In genomic region chr9:44483510-44484044, GRCm38 (mm10) we compare ENCODE assay signal across 7 mouse cellular contexts. TPM values are rescaled to one million over a fixed set of nuclear protein-coding genes. Genes with fewer than 3 reads are reported as not detected.
DNase-seq lines count a peak whose midpoint lies in the region; ATAC-seq and TF ChIP-seq lines count a peak whose summit lies in the region.

No protein-coding gene starts in this region.

- H3K9me3 ChIP-seq in E14TG2a.4 (ENCODE audit: low read length), result no peaks in the 10 kb centered on the region
- no peaks in the 10 kb centered on the region for H3K9me3 ChIP-seq in embryonic facial prominence, embryonic 12.5 days
- H3K9me3 ChIP-seq in heart, postnatal 0 days (replicated peaks; ENCODE audit: control insufficient read depth, low read length), result no peaks in the 10 kb centered on the region
- no peaks in the 10 kb centered on the region for H3K9me3 ChIP-seq in stomach, embryonic 15.5 days

- H3K36me3 ChIP-seq in E14TG2a.4 (ENCODE audit: insufficient read depth, low read length), result no peaks in the 10 kb centered on the region
- no peaks in the 10 kb centered on the region for H3K36me3 ChIP-seq in embryonic facial prominence, embryonic 12.5 days
- H3K36me3 ChIP-seq in heart, postnatal 0 days (replicated peaks; ENCODE audit: control insufficient read depth, insufficient read depth, low read length), result no peaks in the 10 kb centered on the region
- no peaks in the 10 kb centered on the region for H3K36me3 ChIP-seq in stomach, embryonic 15.5 days

- peak overlapping the region; percentile 97 for H3K27ac ChIP-seq in embryonic facial prominence, embryonic 12.5 days
- H3K27ac ChIP-seq in heart, postnatal 0 days (ENCODE audit: low read depth), result peak overlapping the region; percentile 93
- peak overlapping the region; percentile 97 for H3K27ac ChIP-seq in stomach, embryonic 15.5 days

- peak overlapping the region; percentile 96 for H3K4me2 ChIP-seq in embryonic facial prominence, embryonic 12.5 days (replicated peaks)
- H3K4me2 ChIP-seq in heart, postnatal 0 days (ENCODE audit: low read depth, low read length), result peak overlapping the region; percentile 85
- H3K4me2 ChIP-seq in stomach, embryonic 15.5 days, result peak overlapping the region; percentile 69

- no peak for TF ChIP-seq EP300 in heart, postnatal 0 days (IDR thresholded peaks at IDR 0.05; ENCODE audit: low read depth)

- H3K9ac ChIP-seq in embryonic facial prominence, embryonic 12.5 days, result peak overlapping the region; percentile 99
- H3K9ac ChIP-seq in heart, postnatal 0 days (replicated peaks; ENCODE audit: low read depth, low read length), result peak overlapping the region; percentile 94
- H3K9ac ChIP-seq in stomach, embryonic 15.5 days, result peak overlapping the region; percentile 93

- no peak for ATAC-seq in embryonic facial prominence, embryonic 12.5 days (ENCODE audit: insufficient number of reproducible peaks, insufficient read depth, low FRiP score, low TSS enrichment)
- peak; percentile 10; the same call in 1 of the 2 replicates for ATAC-seq in heart, postnatal 0 days (ENCODE audit: insufficient read depth, low read depth)
- ATAC-seq in stomach, embryonic 15.5 days (ENCODE audit: insufficient read depth, low FRiP score, low read depth), result peak; percentile 15

- DNase-seq in R1 (ENCODE audit: low read depth, low spot score), result peak; percentile 87
- peak; percentile 88 for DNase-seq in heart, postnatal 0 days (ENCODE audit: low spot score)
- DNase-seq in kidney, postnatal 36 days, result peak; percentile 81
- DNase-seq in lung, postnatal 36 days, result peak; percentile 86

- WGBS in embryonic facial prominence, embryonic 12.5 days, result under 1% methylated on average over 12 of the region's 12 CpGs
- 0% methylated on average over 12 of the region's 12 CpGs for WGBS in heart, postnatal 0 days
- 0% methylated on average over 12 of the region's 12 CpGs for WGBS in stomach, embryonic 15.5 days

- peaks cover 33% of the 10 kb centered on the region for H3K27me3 ChIP-seq in E14TG2a.4 (ENCODE audit: insufficient read depth, low read length)
- no peaks in the 10 kb centered on the region for H3K27me3 ChIP-seq in embryonic facial prominence, embryonic 12.5 days
- H3K27me3 ChIP-seq in heart, postnatal 0 days (ENCODE audit: control insufficient read depth, insufficient read depth, low read length), result no peaks in the 10 kb centered on the region
- H3K27me3 ChIP-seq in stomach, embryonic 15.5 days (replicated peaks), result no peaks in the 10 kb centered on the region

- TF ChIP-seq CTCF in E14TG2a.4 (conservative IDR thresholded peaks at IDR 0.05; ENCODE audit: low read length), result no peak
- TF ChIP-seq CTCF in heart, postnatal 0 days (IDR thresholded peaks at IDR 0.05; ENCODE audit: low read depth), result peak; percentile 5; the same call in 1 of the 2 replicates

- peaks cover 66% of the 10 kb centered on the region for H3K4me1 ChIP-seq in E14TG2a.4 (replicated peaks; ENCODE audit: low read depth, low read length)
- H3K4me1 ChIP-seq in embryonic facial prominence, embryonic 12.5 days, result peaks cover 50% of the 10 kb centered on the region
- peaks cover 34% of the 10 kb centered on the region for H3K4me1 ChIP-seq in heart, postnatal 0 days (ENCODE audit: control insufficient read depth, insufficient read depth)
- H3K4me1 ChIP-seq in stomach, embryonic 15.5 days, result peaks cover 56% of the 10 kb centered on the region

- H3K4me3 ChIP-seq in E14TG2a.4 (replicated peaks; ENCODE audit: low read length), result peak overlapping the region; percentile 90
- H3K4me3 ChIP-seq in embryonic facial prominence, embryonic 12.5 days, result peak overlapping the region; percentile 97
- H3K4me3 ChIP-seq in heart, postnatal 0 days (ENCODE audit: low read depth, low read length), result peak overlapping the region; percentile 97
- peak overlapping the region; percentile 96 for H3K4me3 ChIP-seq in stomach, embryonic 15.5 days (replicated peaks)

RNA-seq across cellular contexts. Expression of gene Bcl9l, which starts 1.0 kb away (rescaled TPM):
- polyA plus RNA-seq in embryonic facial prominence, embryonic 12.5 days (2016; fragmentation: Nextera tagmentation; extraction: Ambion mirVana), result 17.7 and 18.5 TPM in 2 replicates
- total RNA-seq in heart, postnatal 0 days (2014; rRNA removed; ENCODE audit: low replicate concordance), result 12.4 and 33.9 TPM in 2 replicates
- polyA plus RNA-seq in heart, postnatal 0 days (2015; fragmentation: Nextera tagmentation; extraction: Ambion mirVana), result 4.4 and 5.2 TPM in 2 replicates
- polyA plus RNA-seq in stomach, embryonic 15.5 days (2015; fragmentation: Nextera tagmentation; extraction: Ambion mirVana), result 12.0 and 12.1 TPM in 2 replicates

RNA-seq across cellular contexts. Expression of gene Upk2, which starts 28.8 kb away (rescaled TPM):
- polyA plus RNA-seq in embryonic facial prominence, embryonic 12.5 days (2016; fragmentation: Nextera tagmentation; extraction: Ambion mirVana), result 1.7 and 2.2 TPM in 2 replicates
- 18.0 TPM in 1 of 2 replicates, not detected in the other for total RNA-seq in heart, postnatal 0 days (2014; rRNA removed; ENCODE audit: low replicate concordance)
- polyA plus RNA-seq in heart, postnatal 0 days (2015; fragmentation: Nextera tagmentation; extraction: Ambion mirVana), result not detected in 2 replicates
- 18.2 and 26.2 TPM in 2 replicates for polyA plus RNA-seq in stomach, embryonic 15.5 days (2015; fragmentation: Nextera tagmentation; extraction: Ambion mirVana)

RNA-seq across cellular contexts. Expression of gene Foxr1, which starts 42.6 kb away (rescaled TPM):
- polyA plus RNA-seq in embryonic facial prominence, embryonic 12.5 days (2016; fragmentation: Nextera tagmentation; extraction: Ambion mirVana), result not detected in 2 replicates
- total RNA-seq in heart, postnatal 0 days (2014; rRNA removed; ENCODE audit: low replicate concordance), result not detected in 2 replicates
- polyA plus RNA-seq in heart, postnatal 0 days (2015; fragmentation: Nextera tagmentation; extraction: Ambion mirVana), result not detected in 2 replicates
- not detected in 2 replicates for polyA plus RNA-seq in stomach, embryonic 15.5 days (2015; fragmentation: Nextera tagmentation; extraction: Ambion mirVana)
